Mouse (Mus musculus): Measurements from ENCODE around the gene Qprt.

DNA sequence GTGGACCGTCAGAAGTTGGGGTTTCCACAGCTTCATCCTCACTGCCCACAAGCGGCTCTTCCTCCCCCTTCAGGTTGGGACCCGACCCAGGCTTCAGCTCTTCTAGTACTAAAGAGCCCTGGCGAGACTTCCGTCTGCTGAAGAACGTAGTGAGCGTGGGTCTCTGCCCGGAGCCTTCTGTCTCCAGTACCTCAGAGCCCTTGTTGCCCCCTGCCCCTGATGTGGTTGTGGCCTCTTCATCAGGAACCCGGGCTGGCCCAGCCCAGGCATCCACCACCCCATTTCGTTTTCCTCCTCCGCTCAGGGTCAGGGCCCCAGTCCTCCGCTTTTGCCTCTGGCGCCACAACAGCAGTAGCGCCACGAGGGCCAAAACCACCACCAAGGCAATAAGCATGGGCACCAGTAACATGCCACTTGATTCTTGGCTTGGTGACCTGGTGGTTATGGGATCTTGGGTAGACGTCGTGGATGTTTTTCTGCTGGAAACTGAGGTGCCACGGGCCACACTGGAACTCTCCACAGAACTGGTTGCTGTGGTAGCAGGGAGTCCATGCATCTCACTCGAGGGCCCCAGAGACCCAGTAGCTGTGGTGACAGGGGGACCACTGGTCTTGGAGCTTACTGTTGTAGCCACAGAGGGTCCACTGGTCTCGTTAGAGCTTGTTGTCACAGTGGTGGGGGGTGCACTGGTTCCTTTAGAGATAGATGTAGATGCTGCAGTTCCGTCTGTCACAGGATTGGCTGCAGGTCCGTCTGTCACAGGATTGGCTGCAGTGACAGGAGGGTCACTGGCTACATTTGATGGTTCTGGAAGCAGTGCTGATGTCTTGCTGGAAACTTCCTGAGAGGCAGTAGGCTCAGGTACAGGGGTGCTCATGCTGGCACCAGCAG is 14.4 kb upstream of the Qprt start:
- TF ChIP-seq CTCF (conservative IDR thresholded peaks at IDR 0.05; ENCODE audit: low read length) = no peak
- no peak for TF ChIP-seq POU5F1 (IDR thresholded peaks at IDR 0.05; ENCODE audit: borderline replicate concordance, low read length)
